Mouse (Mus musculus): ENCODE measurements around the gene Catip. TPM values are rescaled to one million over a fixed set of nuclear protein-coding genes. Genes with fewer than 3 reads are reported as not detected.
"Not testable (repeated sequence)": the region's sequence is repeated elsewhere in the genome, so short reads cannot be mapped to it uniquely, and the experiment has no call there.

Gene Catip
- polyA plus RNA-seq, 2 experiments from 2014 or later: 0.29 TPM; not detected in 1

DNA sequence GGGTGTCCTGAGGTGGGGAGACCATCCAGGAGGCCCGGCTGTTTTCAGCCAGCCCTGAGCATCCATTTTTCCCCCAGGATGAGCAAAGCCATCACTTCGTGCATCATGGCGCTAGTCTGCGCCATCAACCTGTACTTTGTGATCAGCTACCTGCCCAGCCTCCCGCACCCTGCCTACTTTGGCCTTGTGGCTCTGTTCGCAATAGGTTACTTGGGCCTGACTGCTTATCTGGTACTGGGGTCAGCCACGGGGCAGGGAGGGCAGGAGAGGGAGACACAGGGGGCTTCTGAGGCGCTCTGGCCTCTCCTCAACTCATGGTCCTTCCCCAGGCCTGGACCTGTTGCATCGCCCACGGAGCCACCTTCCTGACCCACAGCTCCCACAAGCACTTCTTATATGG is 23.2 kb downstream of the Catip start:
- no peak for ATAC-seq

DNA sequence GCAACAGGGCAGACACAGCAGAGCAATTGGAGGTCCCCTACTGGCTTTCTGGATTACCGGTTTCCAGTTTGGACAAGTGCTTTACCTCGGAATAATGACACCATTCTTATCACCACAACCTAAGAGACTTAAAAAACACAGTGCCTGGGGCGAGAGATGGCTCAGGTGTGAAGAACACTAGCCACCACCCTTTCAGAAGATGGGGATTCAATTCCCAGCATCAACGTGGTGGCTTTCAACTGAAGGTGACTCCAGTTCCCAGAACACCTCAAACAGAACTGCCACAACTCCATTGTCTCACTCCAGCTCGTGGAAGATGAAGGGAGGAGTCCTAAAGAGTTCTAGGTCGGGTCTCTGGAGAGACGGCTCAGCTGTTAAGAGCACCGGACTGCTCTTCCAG is 23.6 kb downstream of the Catip start:
- no peak for ATAC-seq

DNA sequence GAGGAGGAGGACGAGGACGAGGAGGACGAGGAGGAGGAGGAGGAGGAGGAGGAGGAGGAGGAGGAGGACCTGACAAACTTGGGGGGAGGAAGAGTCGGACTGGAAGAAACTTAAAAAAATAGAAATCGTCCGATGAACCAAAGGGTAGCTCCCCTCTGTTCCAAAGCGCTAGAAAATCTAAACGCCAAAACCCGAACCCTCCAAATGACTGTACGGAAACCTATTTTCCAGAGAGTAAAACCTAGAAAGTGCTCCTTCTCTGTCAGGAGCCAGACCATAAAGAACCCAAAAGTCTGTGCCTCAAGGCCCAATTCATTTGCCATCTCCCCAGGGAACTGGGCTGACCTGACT is 24.4 kb downstream of the Catip start:
- peak; percentile 2 for ATAC-seq

DNA sequence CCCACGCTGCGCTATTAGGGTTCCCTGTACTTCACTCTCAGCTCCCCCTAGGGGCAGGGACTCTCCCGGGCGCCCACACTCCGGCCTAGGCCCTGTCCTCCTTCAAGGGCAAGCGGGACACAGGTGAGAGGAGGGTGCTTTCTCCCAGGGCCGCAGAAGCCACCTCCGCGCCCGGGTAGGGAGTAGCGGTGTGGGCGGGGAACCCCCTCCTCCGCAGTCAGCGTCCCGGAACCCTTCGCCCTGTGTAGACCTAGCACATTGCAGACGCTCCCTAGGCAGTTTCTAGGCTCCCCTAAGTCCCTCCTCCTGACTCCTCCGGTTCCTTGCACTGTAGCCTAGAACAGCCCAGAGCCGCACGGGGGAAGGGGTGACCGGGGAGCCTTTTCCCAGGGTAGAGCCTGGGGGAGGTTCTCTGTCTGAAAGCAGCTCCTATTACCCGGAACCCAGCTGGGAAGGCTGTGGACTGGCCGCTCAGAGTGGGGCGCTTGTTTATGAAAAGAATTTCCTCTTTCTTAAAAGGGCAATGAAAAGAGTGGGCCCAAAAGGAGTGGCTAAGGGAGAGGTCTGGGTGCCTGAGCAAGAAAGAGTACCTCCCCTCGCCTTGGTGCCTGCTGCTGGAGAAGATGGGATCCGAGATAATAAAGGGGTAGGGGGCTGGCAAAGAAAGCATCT is 24.9 kb downstream of the Catip start:
- ATAC-seq: peak; percentile 72

DNA sequence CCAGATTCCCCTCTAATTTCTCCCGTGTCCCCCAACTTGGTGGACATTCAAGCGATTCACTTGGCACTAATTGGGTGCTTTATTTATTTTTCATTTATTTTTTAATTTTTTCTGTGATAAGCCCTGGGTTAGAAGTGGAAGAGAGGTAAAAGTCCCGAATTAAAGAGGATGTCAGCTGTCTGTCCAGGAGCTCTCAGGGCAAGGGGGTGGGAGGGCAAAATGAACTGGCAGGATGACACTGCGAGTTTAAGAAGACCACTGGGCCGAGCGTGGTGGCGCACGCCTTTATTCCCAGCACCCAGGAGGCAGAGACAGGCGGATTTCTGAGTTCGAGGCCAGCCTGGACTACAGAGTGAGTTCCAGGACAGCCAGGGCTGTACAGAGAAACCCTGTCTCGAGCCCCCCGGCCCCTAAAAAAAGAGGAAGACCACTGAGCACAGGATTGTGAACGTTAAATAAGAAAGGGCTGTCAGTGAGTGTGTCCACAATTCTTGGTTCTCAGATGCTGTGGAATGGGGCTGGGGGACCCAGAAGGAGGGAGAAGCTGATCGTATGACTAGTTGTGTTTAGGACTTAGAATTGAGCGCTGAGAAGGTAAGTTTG is 25.6 kb downstream of the Catip start:
- no peak for ATAC-seq

DNA sequence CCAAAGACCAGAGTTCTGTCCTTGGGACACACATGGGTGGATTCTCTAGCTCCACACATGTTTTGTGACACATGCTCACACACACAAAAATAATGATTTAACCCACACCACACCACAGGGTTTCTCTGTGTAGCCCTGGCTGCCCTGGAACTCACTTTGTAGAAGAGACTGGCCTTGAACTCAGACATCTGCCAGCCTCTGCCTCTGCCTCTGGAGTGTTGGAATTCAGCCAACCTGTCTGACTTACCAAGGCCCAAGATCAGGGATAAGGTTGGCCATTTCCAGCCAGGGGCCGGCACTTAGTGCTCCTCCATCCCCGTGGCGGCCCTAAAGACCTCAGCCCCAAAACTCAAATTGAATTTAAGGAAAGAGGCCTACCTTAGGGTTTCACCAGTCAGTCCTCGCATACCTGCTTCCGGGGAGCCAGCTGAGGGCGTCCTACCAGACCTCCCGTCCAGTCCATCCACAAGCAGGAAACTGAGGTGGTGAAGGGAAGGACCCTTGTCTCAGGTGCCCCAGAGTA is 26.6 kb downstream of the Catip start:
- no peak for ATAC-seq

DNA sequence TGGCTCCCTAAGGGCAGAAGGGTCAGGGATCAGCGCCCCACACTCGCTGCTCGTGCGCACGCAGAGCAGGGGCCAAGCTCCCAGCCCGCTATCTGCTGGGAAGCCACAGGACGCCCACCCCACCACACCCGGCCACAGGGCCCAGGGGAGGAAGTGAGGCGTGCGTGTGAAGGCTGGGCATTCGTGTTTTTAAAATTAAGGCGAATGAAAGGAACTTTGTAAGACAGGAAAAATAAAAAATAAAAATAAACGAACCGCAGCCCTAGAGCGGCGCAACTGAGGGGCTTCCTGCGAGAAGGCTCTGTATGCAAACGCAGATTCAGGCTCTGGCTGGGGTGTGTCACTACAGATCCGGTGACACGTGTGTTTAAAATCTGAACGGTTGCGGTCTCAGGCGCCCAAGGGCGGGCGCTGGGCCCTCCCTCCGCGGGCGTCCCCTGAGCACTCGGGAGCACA is 28.0 kb downstream of the Catip start:
- ATAC-seq: peak; percentile 39

DNA sequence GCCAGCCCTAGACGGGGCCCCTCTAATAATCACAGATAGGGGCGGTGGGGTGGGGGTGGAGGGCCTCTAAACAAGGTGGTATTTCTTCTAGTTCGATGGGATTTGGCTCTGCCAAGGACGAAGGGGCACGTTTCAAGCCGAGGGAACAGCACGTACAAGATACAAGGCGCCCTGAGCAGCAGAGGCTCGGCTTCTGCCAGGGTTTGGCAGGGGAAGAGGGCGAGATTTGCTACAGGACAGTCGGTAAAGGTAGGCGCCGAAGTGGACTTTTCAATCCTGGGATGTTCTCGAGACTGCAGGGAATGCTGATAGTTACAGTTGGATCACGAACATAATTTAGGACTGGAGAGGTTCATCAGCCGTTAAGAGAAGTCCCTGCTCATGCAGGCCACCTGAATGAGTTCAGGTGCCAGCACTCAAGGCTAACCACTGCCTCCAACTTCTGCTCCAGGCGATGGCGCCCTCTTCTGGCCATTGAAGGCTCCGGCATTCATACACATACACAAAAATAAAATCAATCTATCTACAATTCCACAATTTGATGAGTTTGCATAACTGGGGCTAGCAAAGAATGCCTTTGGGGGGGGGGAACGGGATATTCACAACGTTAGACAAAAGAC is 28.5 kb downstream of the Catip start:
- peak; percentile 10 for ATAC-seq

DNA sequence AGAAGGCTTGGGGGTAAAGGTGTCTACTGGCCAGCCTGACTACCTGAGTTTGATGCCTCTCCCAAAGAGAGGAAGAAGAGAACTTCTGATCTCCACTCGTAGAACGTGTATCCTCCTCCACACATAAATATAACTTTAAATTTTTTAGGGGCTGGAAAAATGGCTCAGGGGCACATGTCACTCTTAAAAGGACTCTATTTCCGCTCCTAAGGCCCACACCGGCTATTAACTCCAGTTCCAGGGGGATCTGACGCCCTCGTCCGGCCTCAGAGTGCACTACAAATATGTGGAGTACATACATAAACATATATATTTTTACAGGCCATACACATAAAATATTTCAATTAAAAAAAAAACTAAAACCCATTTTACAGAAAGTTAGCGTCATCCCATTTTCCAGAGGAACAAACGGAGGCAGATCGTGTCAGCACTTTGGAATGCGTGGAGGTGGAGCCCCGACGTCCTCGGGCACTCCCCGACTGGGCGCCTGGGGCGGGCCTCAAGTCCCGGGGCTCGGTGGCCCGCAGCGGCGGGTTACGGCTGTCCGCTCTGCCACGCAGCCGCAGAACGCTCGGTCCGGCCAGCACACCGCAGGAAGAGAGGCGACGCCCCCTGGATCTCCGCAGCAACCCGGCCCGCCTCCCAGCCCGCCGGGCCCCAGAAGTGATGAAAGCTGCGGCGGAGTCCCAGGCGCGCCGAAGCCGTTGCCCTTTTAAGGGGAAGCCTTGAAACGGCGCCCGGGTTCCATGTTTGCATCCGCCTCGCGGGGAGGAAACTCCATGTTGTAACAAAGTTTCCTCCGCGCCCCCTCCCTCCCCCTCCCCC is 29.2 kb downstream of the Catip start, which contains the start of gene Ctdsp1:
TSS of gene Ctdsp1 (plus strand) at position 586 of the 825 bp plus-strand sequence.
- ATAC-seq: peak; percentile 56

DNA sequence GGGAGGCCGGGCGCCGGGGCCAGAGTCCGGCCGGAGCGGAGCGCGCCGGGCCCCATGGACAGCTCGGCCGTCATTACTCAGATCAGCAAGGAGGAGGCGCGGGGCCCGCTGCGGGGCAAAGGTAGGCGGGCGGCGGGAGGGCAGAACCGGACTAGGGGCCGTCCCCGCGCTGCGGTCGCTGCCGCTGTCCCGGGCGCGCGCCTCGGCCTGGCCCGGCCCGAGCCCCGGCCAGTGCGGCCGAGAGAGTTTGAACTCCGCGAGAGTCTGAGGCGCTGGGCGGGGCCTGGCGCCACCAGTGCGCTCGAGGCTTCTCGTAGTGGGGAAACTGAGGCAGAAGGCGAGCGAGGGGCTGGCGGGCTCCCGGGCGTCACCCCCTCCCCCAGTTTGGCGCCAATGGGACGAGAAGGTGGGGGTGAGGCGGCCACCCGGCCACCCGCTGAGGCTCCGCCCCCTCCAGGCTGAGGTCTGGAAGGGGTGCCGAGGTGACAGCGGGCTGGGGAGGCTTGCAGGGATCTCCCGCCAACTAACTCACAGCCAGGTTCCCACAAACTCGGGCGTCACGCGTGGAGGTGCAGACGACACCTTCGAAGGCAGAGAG is 30.0 kb downstream of the Catip start:
- ATAC-seq: peak; percentile 11

DNA sequence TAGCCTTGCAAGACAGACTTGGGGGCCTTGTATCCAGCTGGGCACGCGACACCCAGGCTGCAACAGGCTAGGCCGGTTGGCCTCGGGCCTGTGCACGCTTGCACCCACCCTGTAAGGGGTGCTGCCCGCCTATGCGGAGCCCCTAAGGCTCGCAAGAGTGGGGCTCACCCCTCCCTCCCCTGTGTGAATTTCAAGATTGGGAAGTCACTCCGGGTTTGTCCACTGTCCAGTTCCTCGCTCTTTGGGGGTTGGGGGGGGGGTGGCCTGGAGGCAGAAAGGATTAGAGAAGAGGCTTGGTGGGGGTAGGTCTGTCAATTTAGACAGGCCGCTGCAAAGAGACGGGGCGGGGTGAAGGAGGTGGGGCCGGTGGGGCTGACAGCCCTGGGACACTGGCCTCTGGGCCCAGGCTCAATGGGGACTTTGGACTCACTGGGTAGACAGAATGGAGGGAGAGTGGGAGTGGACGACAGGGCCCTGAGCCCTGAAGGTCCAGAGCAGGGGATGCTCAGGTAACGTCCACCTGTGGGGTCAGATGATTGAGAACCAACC is 30.6 kb downstream of the Catip start:
- ATAC-seq: no peak

DNA sequence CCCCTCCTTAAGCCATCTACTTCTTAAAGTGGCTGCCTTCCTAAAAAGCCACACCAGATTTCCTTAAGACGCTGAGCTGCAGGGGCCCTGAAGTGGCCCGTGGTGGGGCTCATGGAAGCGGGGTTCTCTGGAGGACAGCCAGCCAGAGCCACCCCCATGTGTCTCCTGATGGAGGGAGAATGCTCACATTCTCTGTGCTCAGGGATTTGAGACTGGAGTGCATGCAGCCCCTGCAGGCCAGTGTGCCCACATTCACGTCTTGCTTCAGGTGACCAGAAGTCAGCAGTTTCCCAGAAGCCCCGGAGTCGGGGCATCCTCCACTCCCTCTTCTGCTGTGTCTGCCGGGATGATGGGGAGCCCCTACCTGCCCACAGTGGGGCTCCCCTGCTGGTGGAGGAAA is 31.1 kb downstream of the Catip start:
- ATAC-seq: no peak

DNA sequence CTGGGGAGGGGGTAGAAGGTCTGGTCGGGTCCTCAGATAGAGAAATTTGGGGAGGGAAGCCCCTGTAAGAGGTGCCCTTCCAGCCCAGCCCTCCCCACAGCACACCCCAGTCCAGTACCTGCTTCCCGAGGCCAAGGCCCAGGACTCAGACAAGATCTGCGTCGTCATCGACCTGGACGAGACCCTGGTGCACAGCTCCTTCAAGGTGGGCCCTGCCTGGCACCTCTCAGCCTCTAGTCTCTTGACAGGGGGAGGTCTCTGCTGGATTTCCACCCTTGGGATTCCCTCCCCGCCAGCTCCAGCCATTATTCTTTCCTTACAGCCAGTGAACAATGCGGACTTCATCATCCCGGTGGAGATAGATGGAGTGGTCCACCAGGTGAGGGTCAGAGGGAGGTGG is 31.8 kb downstream of the Catip start:
- ATAC-seq: no peak

DNA sequence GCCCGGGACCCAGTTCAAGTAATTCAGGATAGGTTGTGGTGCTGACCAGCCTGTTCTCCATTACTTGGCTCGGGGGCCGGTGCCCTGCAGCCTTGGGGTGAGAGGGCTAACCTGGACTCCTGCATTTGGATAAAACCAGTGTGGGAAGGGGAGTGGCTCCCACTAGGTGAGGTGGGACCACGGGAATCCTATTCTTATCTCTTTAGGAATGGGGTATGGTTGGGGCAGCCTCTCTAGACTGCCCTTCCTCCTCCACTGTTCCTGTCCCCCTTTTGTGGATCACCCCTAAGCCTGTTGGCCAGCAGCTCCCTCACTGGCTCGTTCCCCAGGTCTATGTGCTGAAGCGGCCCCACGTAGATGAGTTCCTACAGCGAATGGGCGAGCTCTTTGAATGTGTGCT is 32.4 kb downstream of the Catip start:
- ATAC-seq: no peak

DNA sequence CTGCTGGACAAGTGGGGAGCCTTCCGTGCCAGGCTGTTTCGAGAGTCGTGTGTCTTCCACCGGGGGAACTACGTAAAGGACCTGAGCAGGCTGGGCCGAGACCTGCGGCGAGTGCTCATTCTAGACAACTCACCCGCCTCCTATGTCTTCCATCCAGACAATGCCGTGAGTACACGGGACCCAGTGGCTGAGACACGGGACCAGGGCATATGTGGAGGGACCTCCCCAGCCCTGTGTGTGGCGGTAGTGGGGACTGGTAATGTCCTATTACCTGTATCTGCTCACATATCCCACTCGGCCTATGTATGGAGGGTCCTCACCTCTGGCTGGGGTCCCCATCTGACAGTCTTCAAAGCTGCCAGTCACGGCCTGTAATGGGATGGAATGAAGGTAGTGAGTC is 33.0 kb downstream of the Catip start:
- no peak for ATAC-seq

DNA sequence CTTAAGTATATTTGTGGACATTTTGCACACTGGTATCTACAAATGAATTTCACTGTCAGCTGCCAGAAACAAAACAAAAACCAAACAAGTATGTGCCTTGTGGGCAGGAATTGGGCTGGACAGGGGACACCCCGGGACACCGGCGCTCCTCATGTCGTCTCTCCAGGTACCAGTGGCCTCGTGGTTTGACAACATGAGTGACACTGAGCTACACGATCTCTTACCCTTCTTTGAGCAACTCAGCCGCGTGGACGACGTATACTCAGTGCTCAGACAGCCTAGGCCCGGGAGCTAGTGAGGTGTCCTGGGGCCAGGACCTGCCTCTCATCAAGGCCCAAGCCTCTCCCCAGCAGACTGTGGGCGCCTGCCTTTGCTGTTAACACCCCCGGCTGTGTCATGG is 33.4 kb downstream of the Catip start:
- ATAC-seq: no peak

DNA sequence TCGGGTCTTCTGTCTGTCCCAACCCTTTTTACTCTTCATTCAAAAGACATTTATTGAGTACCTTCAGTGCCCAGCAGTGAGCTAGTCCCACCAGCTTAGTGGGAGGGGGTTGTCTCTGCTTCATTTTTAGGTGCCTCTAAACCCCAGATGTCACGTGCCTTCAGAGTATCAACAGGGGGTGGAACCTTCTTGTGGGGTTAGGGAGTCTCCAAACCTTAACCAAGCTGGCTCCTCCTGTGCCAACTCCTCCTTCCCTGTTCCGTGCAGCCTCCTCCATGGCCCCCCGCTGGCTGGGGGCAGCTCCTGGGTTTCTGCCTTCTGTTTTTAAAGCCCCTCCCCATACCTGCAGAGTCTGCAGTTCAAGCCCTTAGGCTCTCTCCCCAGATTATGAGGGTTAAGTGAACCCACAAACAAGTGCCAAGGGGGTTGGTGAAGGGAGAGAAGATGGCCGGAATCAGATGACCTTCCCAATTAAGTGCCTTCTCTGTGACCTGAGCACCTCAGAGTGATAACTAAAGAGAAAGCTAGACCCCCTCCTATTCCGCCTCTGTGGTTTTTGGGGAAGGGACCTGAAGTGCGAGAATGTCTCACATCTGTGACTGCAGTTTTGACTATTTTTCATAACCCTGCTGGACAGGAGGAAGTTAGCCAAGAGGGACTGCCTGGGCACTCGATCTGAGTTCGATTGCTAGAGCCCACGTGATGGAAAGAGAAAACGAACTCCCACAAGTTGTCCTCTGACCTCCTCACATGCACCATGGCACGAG is 34.7 kb downstream of the Catip start:
- not testable (repeated sequence) for ATAC-seq

DNA sequence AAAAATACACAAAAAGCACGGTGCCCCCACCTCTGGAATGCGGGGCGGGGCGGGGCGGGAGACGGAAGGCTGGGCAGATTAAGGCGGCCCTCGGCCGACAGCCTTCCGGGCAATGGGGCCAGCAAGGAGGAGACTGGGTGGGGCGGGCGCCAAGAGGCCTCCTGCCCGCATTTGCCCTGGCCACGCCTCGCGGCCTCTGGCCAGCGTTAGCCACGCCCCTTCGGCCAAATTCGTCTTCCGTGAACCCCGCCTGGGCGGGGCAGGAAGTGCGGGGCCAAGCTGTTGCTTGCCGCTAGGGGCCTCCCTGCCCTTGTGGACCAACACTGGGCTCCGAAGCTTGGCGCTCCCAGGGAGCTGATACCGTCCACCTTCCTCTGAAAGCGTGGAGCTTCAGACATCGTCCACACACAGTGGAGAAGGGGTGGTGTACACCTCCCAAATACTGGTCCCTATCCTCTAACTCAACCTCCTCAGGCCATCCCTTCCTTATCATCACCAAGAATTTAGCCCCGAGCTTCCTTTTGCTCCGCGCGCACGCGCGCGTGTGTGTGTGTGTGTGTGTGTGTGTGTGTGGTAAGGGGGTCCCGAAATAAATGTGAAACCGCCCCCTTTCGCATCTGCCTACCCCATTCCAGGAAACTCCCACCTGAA is 35.5 kb downstream of the Catip start:
- ATAC-seq: peak; percentile 75

DNA sequence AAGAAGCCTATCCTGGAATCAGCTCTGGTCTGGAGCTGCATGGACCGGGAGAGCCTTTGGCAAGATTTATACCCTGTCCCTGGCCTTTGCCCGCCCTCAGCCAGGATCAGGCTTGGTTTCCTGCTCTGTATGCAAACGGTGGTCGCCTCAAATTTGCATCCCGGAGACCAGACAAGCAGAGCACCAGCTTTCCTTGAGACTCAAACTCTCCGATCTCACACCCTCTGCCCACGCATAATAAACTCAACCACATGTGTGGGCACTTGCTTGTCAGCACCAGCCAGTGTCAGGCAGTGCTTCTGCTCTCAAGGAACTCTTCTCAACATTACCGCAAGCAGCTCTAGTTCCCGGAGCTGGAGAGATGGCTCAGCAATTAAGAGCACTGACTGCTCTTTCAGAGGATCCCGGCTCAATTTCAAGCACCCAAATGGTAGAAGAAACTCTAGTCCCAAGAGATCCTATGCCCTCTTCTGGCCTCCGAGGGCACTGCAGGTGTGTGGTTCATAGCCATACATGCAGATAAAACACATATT is 36.1 kb downstream of the Catip start:
- peak; percentile 70 for ATAC-seq

DNA sequence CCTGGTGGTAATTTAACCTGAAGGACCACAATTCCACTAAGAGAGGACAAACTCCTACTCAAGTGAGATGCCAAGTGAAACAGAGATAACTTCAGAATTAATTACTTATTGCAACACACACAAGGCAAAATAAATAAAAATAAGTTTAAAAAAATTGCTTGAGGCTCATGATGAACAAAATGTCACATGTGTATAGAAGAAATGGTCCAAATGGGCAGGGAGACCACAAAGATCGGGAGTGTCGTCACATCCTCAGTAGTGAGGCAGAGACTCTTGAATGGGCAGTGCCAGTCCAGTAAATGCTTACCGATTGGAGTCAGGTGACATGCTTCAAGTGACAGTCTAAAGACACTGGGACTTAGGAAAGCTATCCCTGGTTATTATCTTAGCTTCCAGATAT is 38.6 kb downstream of the Catip start:
- no peak for ATAC-seq
